Mouse (Mus musculus): ENCODE data around the gene L3mbtl4. TPM values are rescaled to one million over a fixed set of nuclear protein-coding genes. Genes with fewer than 3 reads are reported as not detected.

Gene L3mbtl4
- total and polyA plus RNA-seq, 3 experiments, result not detected

GRCm38 (mm10) chr17:68748296-68748695, 474.7 kb downstream of the L3mbtl4 start:
- in situ Hi-C loops (cut with MboI; ENCODE audit: low pct_ligation_motif_present, low pct_unique_long_range_greater_than_20kb, low sequenced_read_pairs) (no loop called here), dilution Hi-C loops (cut with MboI; ENCODE audit: extremely low pct_ligation_motif_present, extremely low pct_unique_long_range_greater_than_20kb, low sequenced_read_pairs) (no loop called here)
- Histone ChIP-seq H3K36me3 (replicated peaks in 1 of 2; ENCODE audit: control insufficient read depth in 1 of 2, insufficient read depth in 1 of 2, low read length in 1 of 2) (no peaks in the 10 kb centered on the region), H3K27ac (ENCODE audit: insufficient read depth, low read depth) (no peak overlapping the region), H3K4me2 (ENCODE audit: insufficient read depth, low read depth, poor library complexity, severe bottlenecking) (no peak overlapping the region), H3K9ac (ENCODE audit: insufficient read depth, low read depth) (no peak overlapping the region), H3K27me3 (replicated peaks) (no peaks in the 10 kb centered on the region), H3K4me3 (replicated peaks in 1 of 3; ENCODE audit: low read depth in 2 of 3, low read length in 2 of 3, poor library complexity in 1 of 3) (no peak overlapping the region), H3K9me3 (replicated peaks; ENCODE audit: low read length) (peaks cover 81% of the 10 kb centered on the region), H3K79me2 (replicated peaks; ENCODE audit: control insufficient read depth, extremely low read depth, insufficient read depth, poor library complexity, severe bottlenecking) (no peaks in the 10 kb centered on the region), H3K4me1 (ENCODE audit: control insufficient read depth in 1 of 2, insufficient read depth in 2 of 2) (no peaks in the 10 kb centered on the region)
- no peak for DNase-seq (ENCODE audit: extremely low read depth)
- TF ChIP-seq ELF1 (IDR thresholded peaks at IDR 0.05; ENCODE audit: low read depth, low read length), result no peak
- no peak for TF ChIP-seq SIN3A (IDR thresholded peaks at IDR 0.05; ENCODE audit: low read length)
- TF ChIP-seq TBP (conservative IDR thresholded peaks at IDR 0.05; ENCODE audit: low read depth, low read length), result no peak
- TF ChIP-seq ZMIZ1 (IDR thresholded peaks at IDR 0.05; ENCODE audit: low read depth, low read length), result no peak
- no peak for TF ChIP-seq NRF1 (IDR thresholded peaks at IDR 0.05; ENCODE audit: low read depth, low read length)
- no peak for TF ChIP-seq NELFE (IDR thresholded peaks at IDR 0.05; ENCODE audit: low read depth, low read length)
- no peak for TF ChIP-seq EP300 (IDR thresholded peaks at IDR 0.05; ENCODE audit: low read length)
- TF ChIP-seq POLR2AphosphoS2 (IDR thresholded peaks at IDR 0.05; ENCODE audit: low read depth, low read length), result no peak
- no peak for TF ChIP-seq CHD1 (IDR thresholded peaks at IDR 0.05; ENCODE audit: low read depth, low read length)
- no peak for TF ChIP-seq MYC (IDR thresholded peaks at IDR 0.05; ENCODE audit: low read depth, low read length)
- TF ChIP-seq JUND (conservative IDR thresholded peaks at IDR 0.05; ENCODE audit: low read depth, low read length), result no peak
- no peak for TF ChIP-seq MAX (IDR thresholded peaks at IDR 0.05; ENCODE audit: low read length)
- TF ChIP-seq ZKSCAN1 (IDR thresholded peaks at IDR 0.05; ENCODE audit: borderline replicate concordance, low read depth, low read length), result no peak

DNA sequence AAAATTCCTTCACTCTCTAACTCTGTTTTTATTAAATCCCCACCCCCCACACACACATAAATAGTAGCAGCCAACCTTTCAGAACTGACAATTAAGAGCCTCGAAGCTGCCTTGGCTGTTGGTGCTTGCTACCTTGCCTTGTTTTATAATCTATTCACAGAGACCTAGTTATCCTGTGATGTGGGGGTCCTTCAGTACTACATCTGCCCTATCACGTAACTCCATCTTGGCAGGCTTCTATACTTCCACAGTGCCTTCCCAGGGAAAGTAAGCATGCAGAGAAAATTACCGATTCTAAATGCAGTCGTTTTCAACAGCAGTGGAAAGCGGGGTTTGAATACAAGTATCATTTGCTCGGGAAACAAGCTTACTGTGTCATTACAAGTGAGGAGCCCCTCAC, 476.9 kb downstream of the L3mbtl4 start:
- no peak overlapping the region for H3K4me2 ChIP-seq (ENCODE audit: insufficient read depth, low read depth, poor library complexity, severe bottlenecking)
- DNase-seq (ENCODE audit: extremely low read depth), result no peak
- H3K4me1 ChIP-seq (ENCODE audit: control insufficient read depth in 1 of 2, insufficient read depth in 2 of 2), result no peaks in the 10 kb centered on the region
- in situ Hi-C loops (cut with MboI; ENCODE audit: low pct_ligation_motif_present, low pct_unique_long_range_greater_than_20kb, low sequenced_read_pairs) (no loop called here), dilution Hi-C loops (cut with MboI; ENCODE audit: extremely low pct_ligation_motif_present, extremely low pct_unique_long_range_greater_than_20kb, low sequenced_read_pairs) (no loop called here)
- H3K4me3 ChIP-seq (replicated peaks in 1 of 3; ENCODE audit: low read depth in 2 of 3, low read length in 2 of 3, poor library complexity in 1 of 3), result no peak overlapping the region
- H3K36me3 ChIP-seq (replicated peaks in 1 of 2; ENCODE audit: control insufficient read depth in 1 of 2, insufficient read depth in 1 of 2, low read length in 1 of 2), result no peaks in the 10 kb centered on the region
- H3K9me3 ChIP-seq (replicated peaks; ENCODE audit: low read length), result peaks cover 79% of the 10 kb centered on the region
- no peak overlapping the region for H3K9ac ChIP-seq (ENCODE audit: insufficient read depth, low read depth)
- H3K27me3 ChIP-seq (replicated peaks), result no peaks in the 10 kb centered on the region
- TF ChIP-seq CHD1 (IDR thresholded peaks at IDR 0.05; ENCODE audit: low read depth, low read length) (no peak), JUN (IDR thresholded peaks at IDR 0.05; ENCODE audit: insufficient read depth, low read depth, low read length) (no peak), ELF1 (IDR thresholded peaks at IDR 0.05; ENCODE audit: low read depth, low read length) (no peak), GABPA (IDR thresholded peaks at IDR 0.05; ENCODE audit: insufficient replicate concordance, low read depth, low read length) (no peak), IRF4 (IDR thresholded peaks at IDR 0.05; ENCODE audit: low read depth, low read length) (no peak), SMC3 (IDR thresholded peaks at IDR 0.05; ENCODE audit: low read depth, low read length) (no peak), HCFC1 (IDR thresholded peaks at IDR 0.05; ENCODE audit: low read depth, low read length) (no peak), JUND (conservative IDR thresholded peaks at IDR 0.05; ENCODE audit: low read depth, low read length) (no peak), ETS1 (conservative IDR thresholded peaks at IDR 0.05; ENCODE audit: low read depth, low read length) (no peak), USF2 (conservative IDR thresholded peaks at IDR 0.05; ENCODE audit: low read depth, low read length) (no peak), PAX5 (IDR thresholded peaks at IDR 0.05; ENCODE audit: low read length) (no peak), NRF1 (IDR thresholded peaks at IDR 0.05; ENCODE audit: low read depth, low read length) (no peak), TBP (conservative IDR thresholded peaks at IDR 0.05; ENCODE audit: low read depth, low read length) (no peak), USF1 (IDR thresholded peaks at IDR 0.05; ENCODE audit: low read depth, low read length) (no peak), ZNF384 (IDR thresholded peaks at IDR 0.05; ENCODE audit: low read depth, low read length) (no peak), ZKSCAN1 (IDR thresholded peaks at IDR 0.05; ENCODE audit: borderline replicate concordance, low read depth, low read length) (no peak), MAZ (IDR thresholded peaks at IDR 0.05; ENCODE audit: low read depth, low read length) (no peak), MYC (IDR thresholded peaks at IDR 0.05; ENCODE audit: low read depth, low read length) (no peak), KAT2A (IDR thresholded peaks at IDR 0.05; ENCODE audit: insufficient replicate concordance, low read length) (no peak), NELFE (IDR thresholded peaks at IDR 0.05; ENCODE audit: low read depth, low read length) (no peak)
- H3K79me2 ChIP-seq (replicated peaks; ENCODE audit: control insufficient read depth, extremely low read depth, insufficient read depth, poor library complexity, severe bottlenecking), result no peaks in the 10 kb centered on the region
- no peak overlapping the region for H3K27ac ChIP-seq (ENCODE audit: insufficient read depth, low read depth)
